In genomic region chr2:60905283-60905682, GRCm38 (mm10) we compare ENCODE assay signal across 10 mouse cellular contexts. TPM values are rescaled to one million over a fixed set of nuclear protein-coding genes. Genes with fewer than 3 reads are reported as not detected.
DNase-seq lines count a peak whose midpoint lies in the region; ATAC-seq and TF ChIP-seq lines count a peak whose summit lies in the region.
"Had no signal": no experiment of that assay in that cellular context is flagged by ENCODE, and none has a peak within 500 bp of the region (broad histone marks: within the 10 kb centered on the region; RNA-seq: fewer than 3 reads in every experiment).

No protein-coding gene starts in this region.

- no peak overlapping the region for H3K27ac ChIP-seq in intestine, postnatal 0 days (ENCODE audit: low read depth, low read length)
- H3K27ac ChIP-seq in intestine, embryonic 16.5 days (ENCODE audit: low read length) = no peak overlapping the region
- no peak overlapping the region for H3K27ac ChIP-seq in ES-E14 (ENCODE audit: insufficient read depth, low read depth, low read length, poor library complexity, severe bottlenecking)
- H3K27ac ChIP-seq in hindbrain, postnatal 0 days = no peak overlapping the region
- H3K27ac ChIP-seq: forebrain, embryonic 12.5 days had no signal

- no peak overlapping the region for H3K9ac ChIP-seq in intestine, postnatal 0 days (ENCODE audit: low read depth, low read length)
- H3K9ac ChIP-seq in intestine, embryonic 16.5 days (ENCODE audit: low read depth, low read length) = no peak overlapping the region
- H3K9ac ChIP-seq in ES-E14 (ENCODE audit: insufficient read depth, low read depth, low read length, poor library complexity, severe bottlenecking) = no peak overlapping the region
- H3K9ac ChIP-seq in hindbrain, postnatal 0 days (replicated peaks; ENCODE audit: low read length) = no peak overlapping the region
- H3K9ac ChIP-seq: forebrain, embryonic 12.5 days had no signal

- H3K4me3 ChIP-seq in intestine, postnatal 0 days (ENCODE audit: low read depth, low read length) = no peak overlapping the region
- H3K4me3 ChIP-seq in intestine, embryonic 16.5 days (ENCODE audit: low read length) = no peak overlapping the region
- no peak overlapping the region for H3K4me3 ChIP-seq in ES-E14 (ENCODE audit: insufficient read depth in 1 of 2, low read depth in 1 of 2, low read length in 2 of 2, poor library complexity in 1 of 2, severe bottlenecking in 1 of 2)
- no peak overlapping the region for H3K4me3 ChIP-seq in hindbrain, postnatal 0 days (ENCODE audit: low read length)
- H3K4me3 ChIP-seq: forebrain, embryonic 12.5 days had no signal

- WGBS in intestine, postnatal 0 days = 18% methylated on average over 3 of the region's 3 CpGs
- 12% methylated on average over 3 of the region's 3 CpGs for WGBS in intestine, embryonic 16.5 days
- whole genome bisulfite sequencing in hindbrain, postnatal 0 days = 22% methylated on average over 3 of the region's 3 CpGs

- H3K4me2 ChIP-seq in intestine, postnatal 0 days (replicated peaks; ENCODE audit: low read depth) = no peak overlapping the region
- no peak overlapping the region for H3K4me2 ChIP-seq in intestine, embryonic 16.5 days (ENCODE audit: low read depth, low read length)
- H3K4me2 ChIP-seq in hindbrain, postnatal 0 days (ENCODE audit: low read depth, low read length) = no peak overlapping the region
- H3K4me2 ChIP-seq: forebrain, embryonic 12.5 days had no signal

- H3K9me3 ChIP-seq in intestine, postnatal 0 days (ENCODE audit: control insufficient read depth) = no peaks in the 10 kb centered on the region
- H3K9me3 ChIP-seq in intestine, embryonic 16.5 days (ENCODE audit: control insufficient read depth, low read length) = no peaks in the 10 kb centered on the region
- no peaks in the 10 kb centered on the region for H3K9me3 ChIP-seq in ES-E14 (ENCODE audit: control insufficient read depth, insufficient read depth, low read depth, low read length)
- H3K9me3 ChIP-seq in hindbrain, postnatal 0 days (ENCODE audit: low read length) = no peaks in the 10 kb centered on the region
- H3K9me3 ChIP-seq: forebrain, embryonic 12.5 days had no signal

- DNase-seq in 3T3-L1 (ENCODE audit: low read depth, low spot score) (peak; percentile 90), ES-E14 (ENCODE audit: low read depth, low spot score) (no peak)
- DNase-seq in hindbrain, postnatal 0 days (ENCODE audit: low spot score) = peak; percentile 70
- no peak for DNase-seq in layer of hippocampus, adult 9-11 months
- DNase-seq in cerebellum, adult 11-12 months = no peak
- DNase-seq in ovary, postnatal 14 days (ENCODE audit: low spot score) = no peak
- DNase-seq: adrenal gland, postnatal 36 days had no signal

- H3K4me1 ChIP-seq in intestine, postnatal 0 days (replicated peaks; ENCODE audit: control insufficient read depth, insufficient read depth, low read length) = no peaks in the 10 kb centered on the region
- peaks cover 4% of the 10 kb centered on the region; the same call in 1 of the 2 replicates for H3K4me1 ChIP-seq in intestine, embryonic 16.5 days (ENCODE audit: control insufficient read depth, insufficient read depth, low read length)
- no peaks in the 10 kb centered on the region for H3K4me1 ChIP-seq in ES-E14 (ENCODE audit: control insufficient read depth in 2 of 2, insufficient read depth in 2 of 2, low read length in 2 of 2, poor library complexity in 1 of 2)
- H3K4me1 ChIP-seq in hindbrain, postnatal 0 days (ENCODE audit: insufficient read depth, low read length) = no peaks in the 10 kb centered on the region
- H3K4me1 ChIP-seq: forebrain, embryonic 12.5 days had no signal

- no peak for ATAC-seq in intestine, postnatal 0 days
- ATAC-seq in intestine, embryonic 16.5 days = no peak
- no peak for ATAC-seq in hindbrain, postnatal 0 days

- in situ Hi-C loops in ES-E14 (cut with MboI; ENCODE audit: low sequenced_read_pairs in 2 of 2, unreplicated experiment in 2 of 2) = no loop called here

- no peaks in the 10 kb centered on the region for H3K36me3 ChIP-seq in intestine, postnatal 0 days (ENCODE audit: control insufficient read depth, insufficient read depth)
- no peaks in the 10 kb centered on the region for H3K36me3 ChIP-seq in intestine, embryonic 16.5 days (ENCODE audit: control insufficient read depth, insufficient read depth, low read length)
- H3K36me3 ChIP-seq in ES-E14 (ENCODE audit: control insufficient read depth, insufficient read depth, low read length, poor library complexity, severe bottlenecking) = no peaks in the 10 kb centered on the region
- no peaks in the 10 kb centered on the region for H3K36me3 ChIP-seq in hindbrain, postnatal 0 days (ENCODE audit: insufficient read depth, low read length)
- H3K36me3 ChIP-seq: forebrain, embryonic 12.5 days had no signal

- peak; percentile 73 for TF ChIP-seq CTCF in intestine, postnatal 0 days (IDR thresholded peaks at IDR 0.05; ENCODE audit: low read depth)
- peak; percentile 60 for TF ChIP-seq CTCF in hindbrain, postnatal 0 days (IDR thresholded peaks at IDR 0.05; ENCODE audit: low read depth)

- no peaks in the 10 kb centered on the region for H3K27me3 ChIP-seq in intestine, postnatal 0 days (replicated peaks; ENCODE audit: control insufficient read depth, insufficient read depth, low read length)
- H3K27me3 ChIP-seq in intestine, embryonic 16.5 days (replicated peaks; ENCODE audit: control insufficient read depth, insufficient read depth, low read length) = no peaks in the 10 kb centered on the region
- H3K27me3 ChIP-seq in hindbrain, postnatal 0 days (ENCODE audit: insufficient read depth, low read length) = no peaks in the 10 kb centered on the region
- H3K27me3 ChIP-seq: forebrain, embryonic 12.5 days had no signal

TF ChIP-seq in ES-E14, 5 proteins besides CTCF, POLR2A, EP300 and RAD21:
- TF ChIP-seq ZNF384 (IDR thresholded peaks at IDR 0.05; ENCODE audit: low read depth, low read length) (peak; percentile 98), HCFC1 (IDR thresholded peaks at IDR 0.05; ENCODE audit: borderline replicate concordance, insufficient read depth, low read length) (no peak)

RNA-seq across cellular contexts. Expression of gene Rbms1, which starts 57.7 kb away (rescaled TPM):
- 41.3 and 41.4 TPM in 2 replicates for polyA plus RNA-seq in intestine, postnatal 0 days (2015; fragmentation: Nextera tagmentation; extraction: Ambion mirVana)
- polyA plus RNA-seq in intestine, embryonic 16.5 days (2015; fragmentation: Nextera tagmentation; extraction: Ambion mirVana) = 66.8 and 72.2 TPM in 2 replicates
- total RNA-seq in ES-E14 (2012; rRNA removed) = 38.3 and 45.6 TPM in 2 replicates
- 39.0 and 66.2 TPM in 2 replicates for total RNA-seq in hindbrain, postnatal 0 days (2014; rRNA removed)
- 59.2 and 69.7 TPM in 2 replicates for polyA plus RNA-seq in hindbrain, postnatal 0 days (2015; fragmentation: Nextera tagmentation; extraction: Ambion mirVana)

Comparison
In these comparisons a context has a peak if more than half of its experiments do, and no peak if none do; other contexts are left out.
1. DNase-seq: peak in 3T3-L1 (single experiment) and hindbrain, postnatal 0 days (single experiment); none in ES-E14 (single experiment), layer of hippocampus, adult 9-11 months (single experiment), cerebellum, adult 11-12 months (single experiment) and ovary, postnatal 14 days (single experiment).